Mouse (Mus musculus) kidney, postnatal 0 days (tissue): Measurements from ENCODE around the gene Basp1. TPM values are rescaled to one million over a fixed set of nuclear protein-coding genes. Genes with fewer than 3 reads are reported as not detected.

Experiments
- ATAC-seq: fragments of 200-750 bp; cut with Nextera tagmentation; replicated peaks from 2 replicates; pipeline ENCODE4 v1.8.0; 2017; ENCODE audit warnings: low read depth, moderate number of reproducible peaks, moderate TSS enrichment, moderate library complexity; ENCODE audit not compliant: low FRiP score
- DNase-seq: peaks from one replicate; pipeline ENCODE4 v3.0.0-alpha.2; 2016; ENCODE audit warnings: low spot score
- H3K27ac ChIP-seq: fragments of 300-500 bp; sonication (generic); 2 replicates; pipeline ENCODE4 v1.5.1; 2014; ENCODE audit warnings: mild to moderate bottlenecking
- H3K27me3 ChIP-seq: fragments of 300-500 bp; sonication (generic); 2 replicates; pipeline ENCODE4 v1.6.1; 2014; ENCODE audit warnings: low read length, mixed read lengths; ENCODE audit not compliant: insufficient read depth
- H3K36me3 ChIP-seq: fragments of 300-500 bp; sonication (generic); 2 replicates; pipeline ENCODE4 v1.6.1; 2014; ENCODE audit warnings: low read length, mixed read lengths; ENCODE audit not compliant: insufficient read depth
- H3K4me1 ChIP-seq: fragments of 300-500 bp; sonication (generic); replicated peaks from 2 replicates; pipeline ENCODE4 v1.6.1; 2014; ENCODE audit warnings: antibody characterized with exemption, low read length, mixed read lengths; ENCODE audit not compliant: insufficient read depth
- H3K4me2 ChIP-seq: fragments of 300-500 bp; sonication (generic); 2 replicates; pipeline ENCODE4 v1.6.1; 2014; ENCODE audit warnings: mild to moderate bottlenecking, low read length, moderate library complexity, mixed read lengths
- H3K4me3 ChIP-seq: fragments of 300-500 bp; sonication (generic); replicated peaks from 2 replicates; pipeline ENCODE4 v1.5.1; 2014; ENCODE audit warnings: low read depth, low read length
- H3K9ac ChIP-seq: fragments of 300-500 bp; sonication (generic); 2 replicates; pipeline ENCODE4 v1.6.1; 2014; ENCODE audit warnings: low read depth, low read length
- H3K9me3 ChIP-seq: fragments of 300-500 bp; sonication (generic); replicated peaks from 2 replicates; pipeline ENCODE4 v1.6.1; 2016; ENCODE audit warnings: low read length, inconsistent platforms, mixed read lengths
- CTCF ChIP-seq: IDR thresholded peaks from 2 replicates; pipeline ENCODE4 v1.5.1; 2016; ENCODE audit warnings: antibody characterized with exemption, low read depth, mild to moderate bottlenecking, moderate library complexity
- WGBS: fragments of 180-500 bp; shearing (Covaris S2); extraction: QIAGEN DNeasy Blood & Tissue Kit; methylation state at CpG from one replicate; pipeline ENCODE4 v1.1.7; 2014; 5-methylcytosine and 5-hydroxymethylcytosine counted together
- polyA plus RNA-seq: library from polyadenylated mRNA; unstranded; fragments of >200 nt; fragmentation: Nextera tagmentation; extraction: Ambion mirVana; gene quantifications from 2 replicates; pipeline ENCODE4 v1.2.1, GENCODE M21; 2015

Gene Basp1
- polyA plus RNA-seq, 1 experiment from 2014 or later: 31.7 TPM

DNA sequence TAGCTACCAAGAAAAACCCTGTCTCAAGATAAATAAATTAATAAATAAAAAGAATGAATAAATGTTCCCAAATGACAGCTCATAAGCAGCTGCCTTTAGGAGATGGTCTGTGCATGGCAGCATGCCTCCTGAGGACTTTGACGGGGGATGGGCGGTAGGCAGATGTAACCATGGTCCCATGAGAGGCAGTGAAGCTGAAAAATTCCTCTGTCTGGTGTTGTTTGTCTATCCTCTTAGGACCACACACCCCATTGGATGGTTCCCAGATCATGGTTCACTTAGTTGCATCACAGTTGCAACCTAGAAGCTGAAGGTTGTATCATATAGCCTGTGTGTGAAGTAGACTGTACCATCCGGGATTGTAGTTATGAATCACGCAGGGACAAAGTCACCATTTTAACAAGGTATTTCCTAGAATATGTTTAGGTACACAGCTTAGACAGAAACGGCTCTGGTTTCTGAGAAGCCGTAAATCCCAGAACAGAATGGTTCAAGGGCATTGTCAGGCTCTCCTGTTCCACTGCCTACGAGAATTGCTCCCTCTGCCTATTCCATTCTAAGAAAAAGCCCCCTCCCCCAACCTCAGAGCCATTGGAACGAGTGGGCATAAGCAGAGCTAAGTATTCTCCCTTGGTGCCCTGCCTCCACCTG lies 29.7 kb upstream of the Basp1 start:
- H3K4me1 ChIP-seq: peaks cover 16% of the 10 kb centered on the region
- TF ChIP-seq CTCF: no peak
- H3K27ac ChIP-seq: no peak overlapping the region
- 52% methylated on average over 8 of the region's 8 CpGs for WGBS
- H3K9me3 ChIP-seq: no peaks in the 10 kb centered on the region
- no peak overlapping the region for H3K4me3 ChIP-seq
- no peaks in the 10 kb centered on the region for H3K36me3 ChIP-seq
- H3K4me2 ChIP-seq: no peak overlapping the region
- H3K27me3 ChIP-seq: no peaks in the 10 kb centered on the region
- H3K9ac ChIP-seq: no peak overlapping the region
- DNase-seq (peak; percentile 69), ATAC-seq (peak; percentile 50)

DNA sequence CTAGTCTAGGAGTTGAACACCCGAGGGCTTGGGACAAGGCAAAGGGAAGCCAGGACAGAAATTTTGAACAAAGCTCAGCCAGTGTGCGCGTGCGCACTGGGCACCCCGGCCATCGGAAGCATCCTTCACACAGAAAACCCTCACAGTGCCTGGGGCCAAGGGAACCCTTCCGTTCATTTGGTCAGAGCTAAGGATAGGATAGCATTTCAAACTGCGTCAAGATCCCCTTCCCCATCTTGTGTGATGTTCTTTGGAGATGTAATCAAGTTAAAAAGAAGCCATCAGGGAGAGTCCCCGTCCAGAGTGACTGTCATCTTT lies 28.3 kb upstream of the Basp1 start:
- H3K9me3 ChIP-seq: no peaks in the 10 kb centered on the region
- peaks cover 16% of the 10 kb centered on the region for H3K4me1 ChIP-seq
- WGBS: 76% methylated on average over 9 of the region's 9 CpGs
- H3K4me3 ChIP-seq: no peak overlapping the region
- TF ChIP-seq CTCF: no peak
- no peaks in the 10 kb centered on the region for H3K27me3 ChIP-seq
- H3K27ac ChIP-seq: no peak overlapping the region
- H3K9ac ChIP-seq: no peak overlapping the region
- no peaks in the 10 kb centered on the region for H3K36me3 ChIP-seq
- H3K4me2 ChIP-seq: no peak overlapping the region
- DNase-seq: no peak
- ATAC-seq: no peak

DNA sequence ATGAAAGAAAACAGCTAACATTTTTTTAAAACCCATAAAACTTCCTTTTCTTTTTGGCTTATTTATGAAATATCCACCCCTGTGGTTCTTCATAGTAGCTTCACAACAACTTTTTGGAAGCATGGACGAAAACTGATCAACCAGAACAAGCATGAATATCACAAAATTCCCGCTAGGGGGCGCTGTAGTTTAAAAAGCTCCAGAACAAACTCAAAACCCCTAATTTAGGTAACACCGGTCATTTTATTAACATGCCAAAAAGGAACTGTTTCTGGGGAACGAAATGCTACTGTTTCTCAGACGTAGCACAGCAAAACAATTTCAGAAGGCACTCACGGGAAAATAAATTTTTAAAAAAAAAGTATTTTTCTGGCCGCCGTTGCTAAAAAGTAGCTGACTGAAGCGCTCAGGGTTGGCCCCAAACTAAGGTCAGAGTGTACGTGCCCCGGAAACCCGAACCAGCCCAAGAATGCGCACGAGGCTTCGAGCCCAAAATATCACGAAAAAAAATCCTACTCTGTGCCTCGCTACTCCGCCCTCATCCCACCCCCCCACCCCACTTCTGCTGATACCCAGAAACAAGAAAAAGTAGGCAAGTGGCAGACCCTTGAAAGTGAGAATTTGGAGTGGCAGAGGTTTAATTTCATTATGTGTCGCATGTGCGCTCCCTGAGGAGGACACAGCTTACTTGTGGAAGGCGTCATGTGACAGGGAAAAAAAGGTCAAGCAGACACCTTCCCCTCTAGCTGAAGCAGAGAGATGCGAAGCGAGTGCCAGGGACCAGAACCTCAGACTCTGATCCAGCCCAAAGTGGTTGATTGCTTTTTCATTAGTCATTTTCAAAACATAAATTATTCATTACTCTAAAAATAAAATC lies 27.7 kb upstream of the Basp1 start:
- Histone ChIP-seq H3K27ac (peak overlapping the region; percentile 38; the same call in 1 of the 2 replicates), H3K4me3 (no peak overlapping the region), H3K36me3 (no peaks in the 10 kb centered on the region), H3K4me2 (peak overlapping the region; percentile 39), H3K9me3 (no peaks in the 10 kb centered on the region), H3K4me1 (peaks cover 15% of the 10 kb centered on the region), H3K9ac (no peak overlapping the region), H3K27me3 (no peaks in the 10 kb centered on the region)
- peak; percentile 82 for TF ChIP-seq CTCF
- 12% methylated on average over 24 of the region's 24 CpGs for WGBS
- ATAC-seq (no peak), DNase-seq (peak; percentile 96)

DNA sequence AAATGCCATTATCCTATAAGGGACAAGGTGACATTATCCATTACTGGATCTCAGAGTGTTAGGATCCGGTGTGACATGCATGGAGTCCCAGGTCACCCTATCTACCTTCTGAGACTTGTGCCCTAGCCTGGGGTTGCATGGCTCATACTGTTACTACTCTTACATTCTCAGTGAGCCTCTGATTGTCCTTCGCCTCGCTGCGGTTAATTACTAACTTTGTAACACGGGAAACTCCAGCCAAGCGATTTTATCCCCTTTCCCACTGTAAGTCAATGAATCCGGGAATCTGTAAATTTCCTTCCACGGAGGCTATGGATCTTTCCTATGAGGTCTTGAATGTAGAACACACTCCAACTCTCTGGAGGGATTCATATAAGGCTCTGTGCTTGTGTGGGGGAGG lies 26.8 kb upstream of the Basp1 start:
- Histone ChIP-seq H3K36me3 (no peaks in the 10 kb centered on the region), H3K27ac (peak overlapping the region; percentile 38; the same call in 1 of the 2 replicates), H3K4me1 (peaks cover 6% of the 10 kb centered on the region), H3K9ac (no peak overlapping the region), H3K27me3 (no peaks in the 10 kb centered on the region), H3K4me2 (no peak overlapping the region), H3K4me3 (no peak overlapping the region), H3K9me3 (no peaks in the 10 kb centered on the region)
- peak; percentile 22; the same call in 1 of the 2 replicates for ATAC-seq
- 50% methylated on average over 8 of the region's 8 CpGs for WGBS
- no peak for TF ChIP-seq CTCF
- DNase-seq: no peak

DNA sequence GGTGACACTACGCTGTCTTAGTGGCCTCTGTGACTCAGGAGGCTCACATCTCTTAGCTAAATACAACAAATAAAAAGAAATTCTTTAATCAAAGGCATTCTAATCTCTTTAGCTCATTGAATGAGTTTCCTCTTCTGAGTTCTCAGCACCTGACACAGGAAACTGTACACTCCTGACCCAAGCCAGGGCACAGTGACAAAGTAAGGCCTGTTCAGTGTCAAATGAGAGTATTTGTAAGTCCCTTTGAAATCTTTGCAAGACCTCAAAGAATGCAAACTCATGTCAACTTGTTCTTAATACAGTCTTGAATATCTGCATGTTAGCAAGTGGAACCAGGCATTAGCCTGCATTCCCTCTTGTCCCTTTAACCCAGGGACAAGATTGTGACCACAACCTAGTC lies 18.8 kb upstream of the Basp1 start:
- H3K9me3 ChIP-seq: no peaks in the 10 kb centered on the region
- no peak overlapping the region for H3K9ac ChIP-seq
- no peak for DNase-seq
- H3K27ac ChIP-seq: no peak overlapping the region
- TF ChIP-seq CTCF: no peak
- WGBS: 75% methylated on average over 1 of the region's 1 CpGs
- no peaks in the 10 kb centered on the region for H3K27me3 ChIP-seq
- no peak for ATAC-seq
- H3K4me2 ChIP-seq: no peak overlapping the region
- H3K4me1 ChIP-seq: no peaks in the 10 kb centered on the region
- H3K36me3 ChIP-seq: no peaks in the 10 kb centered on the region
- H3K4me3 ChIP-seq: no peak overlapping the region

DNA sequence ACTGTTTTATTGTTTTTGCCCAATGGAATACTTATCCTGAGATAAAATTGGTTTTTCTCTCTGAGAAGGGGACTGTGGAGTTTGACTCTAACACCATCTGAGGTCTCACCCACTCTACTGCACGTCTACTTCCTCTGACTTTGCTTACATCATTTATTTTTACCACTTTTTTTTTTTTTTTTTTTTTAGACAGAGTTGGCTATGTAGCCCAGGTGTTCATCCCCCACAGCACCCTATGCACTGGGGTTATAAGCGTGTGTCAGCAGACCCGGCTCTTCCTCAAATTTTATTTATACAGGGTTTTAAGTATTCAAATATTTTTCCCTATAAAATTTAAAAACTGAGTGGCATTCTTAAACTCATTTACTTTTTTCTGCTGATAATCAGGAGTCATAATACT lies 16.6 kb upstream of the Basp1 start:
- no peak for TF ChIP-seq CTCF
- 64% methylated on average over 3 of the region's 3 CpGs for WGBS
- Histone ChIP-seq H3K9me3 (no peaks in the 10 kb centered on the region), H3K9ac (no peak overlapping the region), H3K4me2 (no peak overlapping the region), H3K27ac (no peak overlapping the region), H3K4me3 (no peak overlapping the region), H3K4me1 (no peaks in the 10 kb centered on the region), H3K27me3 (no peaks in the 10 kb centered on the region), H3K36me3 (no peaks in the 10 kb centered on the region)
- ATAC-seq (no peak), DNase-seq (no peak)
